Mouse (Mus musculus) stomach, embryonic 14.5 days (tissue): ENCODE measurements around the gene Inpp4b. TPM values are rescaled to one million over a fixed set of nuclear protein-coding genes. Genes with fewer than 3 reads are reported as not detected.
"Not testable (repeated sequence)": the region's sequence is repeated elsewhere in the genome, so short reads cannot be mapped to it uniquely, and the experiment has no call there.

Experiments
- ATAC-seq: fragments of 200-750 bp; cut with Nextera tagmentation; 2 replicates; pipeline ENCODE4 v1.8.0; 2017; ENCODE audit warnings: low read depth, moderate TSS enrichment; ENCODE audit not compliant: insufficient number of reproducible peaks, insufficient read depth, low FRiP score
- H3K27ac ChIP-seq: fragments of 300-500 bp; sonication (generic); 2 replicates; pipeline ENCODE4 v1.5.1; 2014; ENCODE audit warnings: mild to moderate bottlenecking, low read length, moderate library complexity, mixed read lengths
- H3K27me3 ChIP-seq: fragments of 300-500 bp; sonication (generic); 2 replicates; pipeline ENCODE4 v1.6.1; 2014; ENCODE audit warnings: low read length, control low read depth, mixed read lengths; ENCODE audit not compliant: control insufficient read depth, insufficient read depth
- H3K36me3 ChIP-seq: fragments of 300-500 bp; sonication (generic); 2 replicates; pipeline ENCODE4 v1.6.1; 2014; ENCODE audit warnings: mild to moderate bottlenecking, control low read depth, low read length, moderate library complexity, mixed read lengths; ENCODE audit not compliant: control insufficient read depth, insufficient read depth
- H3K4me1 ChIP-seq: fragments of 300-500 bp; sonication (generic); 2 replicates; pipeline ENCODE4 v1.6.1; 2014; ENCODE audit warnings: low read length, control low read depth, mixed read lengths; ENCODE audit not compliant: control insufficient read depth, insufficient read depth
- H3K4me2 ChIP-seq: fragments of 300-500 bp; sonication (generic); replicated peaks from 2 replicates; pipeline ENCODE4 v1.6.1; 2014; ENCODE audit warnings: low read depth, low read length, control low read depth
- H3K4me3 ChIP-seq: fragments of 300-500 bp; sonication (generic); 2 replicates; pipeline ENCODE4 v1.5.1; 2014; ENCODE audit warnings: low read depth, low read length, control low read depth
- H3K9ac ChIP-seq: fragments of 300-500 bp; sonication (generic); replicated peaks from 2 replicates; pipeline ENCODE4 v1.6.1; 2014; ENCODE audit warnings: low read depth, mild to moderate bottlenecking, control low read depth, low read length, moderate library complexity, mixed read lengths
- H3K9me3 ChIP-seq: fragments of 300-500 bp; sonication (generic); 2 replicates; pipeline ENCODE4 v1.6.1; 2016; ENCODE audit warnings: low read depth, low read length, control low read depth; ENCODE audit not compliant: control insufficient read depth
- WGBS: fragments of 180-500 bp; shearing (Covaris S2); extraction: QIAGEN DNeasy Blood & Tissue Kit; methylation state at CpG from one replicate; pipeline ENCODE4 v1.1.7; 2014; 5-methylcytosine and 5-hydroxymethylcytosine counted together
- polyA plus RNA-seq: library from polyadenylated mRNA; unstranded; fragments of >200 nt; fragmentation: Nextera tagmentation; extraction: Ambion mirVana; gene quantifications from 2 replicates; pipeline ENCODE4 v1.2.1, GENCODE M21; 2014

Inpp4b gene
- polyA plus RNA-seq, 1 experiment from 2014 or later, result 5.2 TPM

DNA sequence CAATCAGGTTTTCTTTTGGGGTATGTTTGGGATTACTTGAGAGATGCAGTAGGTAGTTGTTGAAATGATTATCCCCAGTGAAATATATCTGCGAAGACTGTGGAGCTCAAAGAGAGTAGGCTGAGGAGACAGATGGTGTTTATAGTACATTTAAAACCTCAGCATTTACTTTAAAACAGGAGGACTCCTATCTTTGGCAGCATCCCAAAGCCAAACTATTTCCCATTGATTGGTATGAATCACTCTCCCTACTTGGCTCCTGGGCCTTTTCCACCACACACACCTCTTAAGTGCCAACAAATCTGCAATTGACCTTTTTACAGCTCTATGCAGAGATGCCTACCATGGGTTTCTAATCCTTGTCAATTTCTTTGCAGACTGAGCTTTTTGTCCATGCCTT is 654.5 kb downstream of the Inpp4b start:
- H3K36me3 ChIP-seq, result no peaks in the 10 kb centered on the region
- no peak overlapping the region for H3K4me3 ChIP-seq
- WGBS, result 30% methylated on average over 1 of the region's 1 CpGs
- no peak overlapping the region for H3K4me2 ChIP-seq
- 0 out of 2 replicates have a peak, but pooled peaks cover 3% of the 10 kb centered on the region for H3K4me1 ChIP-seq
- peak overlapping the region; percentile 71 for H3K27ac ChIP-seq
- H3K9ac ChIP-seq, result no peak overlapping the region
- ATAC-seq, result no peak
- no peaks in the 10 kb centered on the region for H3K27me3 ChIP-seq
- no peaks in the 10 kb centered on the region for H3K9me3 ChIP-seq

DNA sequence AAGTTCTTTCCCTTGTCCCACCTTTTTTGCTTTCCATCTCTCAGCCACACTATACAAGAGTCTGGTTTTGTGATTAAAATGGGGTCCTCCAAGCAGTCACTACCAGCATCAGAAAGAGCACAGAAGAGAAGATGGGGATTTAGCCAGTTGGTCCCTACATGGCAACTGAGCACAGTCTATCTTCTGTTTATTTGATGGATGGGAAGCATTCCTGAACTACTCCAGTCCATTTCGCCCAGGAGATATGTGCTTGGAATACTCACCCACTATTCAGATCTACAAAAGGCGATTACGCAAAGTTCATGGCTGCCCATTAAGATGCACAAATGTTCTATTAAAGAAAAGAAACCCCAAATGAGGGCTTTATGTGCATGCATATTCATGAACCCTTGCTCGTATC is 661.8 kb downstream of the Inpp4b start:
- Histone ChIP-seq H3K27ac (no peak overlapping the region), H3K9ac (no peak overlapping the region), H3K4me3 (no peak overlapping the region), H3K4me2 (no peak overlapping the region), H3K9me3 (no peaks in the 10 kb centered on the region), H3K36me3 (no peaks in the 10 kb centered on the region), H3K4me1 (no peaks in the 10 kb centered on the region), H3K27me3 (no peaks in the 10 kb centered on the region)
- ATAC-seq, result no peak
- 96% methylated on average over 4 of the region's 4 CpGs for WGBS

DNA sequence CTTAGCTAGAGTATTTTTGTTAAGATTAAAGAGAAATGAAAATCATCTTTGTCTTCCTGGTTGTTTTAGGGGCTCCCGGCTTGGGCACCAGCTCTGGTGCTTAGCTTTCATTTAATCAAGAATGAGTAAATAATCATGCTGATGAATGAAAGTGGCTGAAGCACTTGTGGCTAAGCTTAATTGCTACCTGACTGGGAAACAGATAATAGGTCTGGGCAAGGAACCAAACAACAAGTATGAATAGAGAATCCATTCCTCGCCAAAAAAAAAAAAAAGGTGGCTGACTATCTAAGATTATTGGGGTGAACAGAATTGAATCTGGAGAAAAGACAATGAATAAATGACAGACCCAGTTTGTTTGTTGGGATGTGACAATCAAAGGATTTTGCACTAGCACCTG is 663.1 kb downstream of the Inpp4b start:
- Histone ChIP-seq H3K9me3 (no peaks in the 10 kb centered on the region), H3K4me3 (no peak overlapping the region), H3K27me3 (no peaks in the 10 kb centered on the region), H3K27ac (no peak overlapping the region), H3K9ac (no peak overlapping the region), H3K4me1 (no peaks in the 10 kb centered on the region), H3K4me2 (no peak overlapping the region), H3K36me3 (no peaks in the 10 kb centered on the region)
- no peak for ATAC-seq
- 73% methylated on average over 2 of the region's 2 CpGs for WGBS

DNA sequence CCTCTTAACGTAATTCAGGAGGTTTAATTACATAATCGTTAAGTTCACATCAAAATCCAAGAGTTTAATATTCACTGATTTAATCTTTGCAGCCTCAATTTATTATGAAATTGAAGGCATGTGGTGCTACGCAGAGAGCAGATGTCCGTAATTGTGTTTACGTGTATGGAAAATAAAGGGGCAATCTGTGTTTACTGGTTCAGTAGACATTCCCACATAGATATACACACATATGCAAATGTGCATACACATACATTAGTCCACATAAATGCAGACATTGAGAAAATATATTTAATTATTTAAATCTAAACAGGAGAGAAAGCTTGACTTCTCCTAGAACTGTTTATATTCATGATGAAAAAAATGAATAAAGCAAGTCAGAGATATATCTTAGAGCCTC is 675.4 kb downstream of the Inpp4b start:
- H3K4me2 ChIP-seq, result no peak overlapping the region
- no peak for ATAC-seq
- H3K27me3 ChIP-seq, result no peaks in the 10 kb centered on the region
- no peaks in the 10 kb centered on the region for H3K4me1 ChIP-seq
- H3K27ac ChIP-seq, result no peak overlapping the region
- no peaks in the 10 kb centered on the region for H3K36me3 ChIP-seq
- 71% methylated on average over 5 of the region's 5 CpGs for WGBS
- H3K4me3 ChIP-seq, result no peak overlapping the region
- no peak overlapping the region for H3K9ac ChIP-seq
- H3K9me3 ChIP-seq, result no peaks in the 10 kb centered on the region

DNA sequence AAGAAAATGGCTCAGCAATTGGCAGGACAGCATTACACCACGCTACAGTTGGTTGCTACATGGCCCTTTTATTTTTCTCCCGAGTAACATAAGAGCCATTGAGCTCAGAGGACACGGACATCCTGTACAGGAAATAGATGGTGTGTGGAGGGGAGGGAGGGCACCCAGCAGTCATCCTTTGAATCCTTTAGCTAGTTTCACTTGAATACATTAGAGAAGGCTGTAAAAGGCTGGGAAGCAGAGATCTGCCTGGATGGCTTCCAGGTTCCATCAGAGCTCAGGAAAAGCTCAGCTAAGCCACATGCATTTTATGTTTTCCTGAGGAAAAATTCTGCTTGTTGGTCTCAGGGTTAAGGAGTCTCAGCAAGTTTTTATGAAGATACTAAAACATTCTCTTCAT is 685.0 kb downstream of the Inpp4b start:
- Histone ChIP-seq H3K4me2 (no peak overlapping the region), H3K36me3 (no peaks in the 10 kb centered on the region), H3K4me1 (0 out of 2 replicates have a peak, but pooled peaks cover 4% of the 10 kb centered on the region), H3K9ac (no peak overlapping the region), H3K27ac (peak overlapping the region; percentile 12; the same call in 1 of the 2 replicates), H3K27me3 (no peaks in the 10 kb centered on the region), H3K4me3 (no peak overlapping the region), H3K9me3 (no peaks in the 10 kb centered on the region)
- no peak; the same call in 1 of the 2 replicates for ATAC-seq
- WGBS, result 29% methylated on average over 3 of the region's 3 CpGs

DNA sequence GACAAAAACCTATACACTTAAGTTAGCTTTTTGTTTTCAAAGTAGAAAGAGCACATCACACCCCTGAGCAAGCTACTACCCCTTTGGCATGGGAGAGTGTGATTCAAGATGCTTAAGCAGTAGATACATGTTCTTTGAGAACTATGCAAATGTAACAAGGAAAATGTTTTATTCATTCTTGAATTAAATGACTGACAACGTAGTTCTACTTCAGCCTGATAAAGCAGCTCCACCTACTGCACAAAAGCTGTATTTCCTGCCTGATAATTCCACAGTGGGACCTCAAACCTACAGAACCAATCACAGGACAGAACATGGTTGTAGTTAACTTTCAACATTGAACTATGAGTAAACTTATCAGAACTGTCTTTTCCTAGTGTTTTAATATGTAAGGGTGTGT is 686.5 kb downstream of the Inpp4b start:
- no peak overlapping the region for H3K27ac ChIP-seq
- H3K4me1 ChIP-seq, result 0 out of 2 replicates have a peak, but pooled peaks cover 4% of the 10 kb centered on the region
- 35% methylated on average over 1 of the region's 1 CpGs for WGBS
- H3K9me3 ChIP-seq, result no peaks in the 10 kb centered on the region
- no peak overlapping the region for H3K9ac ChIP-seq
- no peak for ATAC-seq
- H3K36me3 ChIP-seq, result no peaks in the 10 kb centered on the region
- H3K4me3 ChIP-seq, result no peak overlapping the region
- no peak overlapping the region for H3K4me2 ChIP-seq
- H3K27me3 ChIP-seq, result no peaks in the 10 kb centered on the region

DNA sequence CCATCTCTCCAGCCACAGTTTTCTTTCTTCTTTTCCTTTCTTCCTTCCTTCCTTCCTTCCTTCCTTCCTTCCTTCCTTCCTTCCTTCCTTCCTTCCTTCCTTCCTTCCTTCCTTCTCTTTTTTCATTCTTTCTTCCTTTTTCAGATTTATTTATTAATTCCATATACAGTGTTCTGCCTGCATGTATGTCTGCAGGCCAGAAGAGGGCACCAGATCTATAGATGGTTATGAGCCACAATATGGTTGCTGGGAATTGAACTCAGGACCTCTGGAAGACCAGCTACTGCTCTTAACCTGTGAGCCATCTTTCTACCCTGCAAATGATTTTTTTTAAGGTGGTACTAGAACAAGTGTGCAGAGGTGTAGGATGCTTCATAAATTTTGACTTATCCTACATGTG is 689.7 kb downstream of the Inpp4b start:
- not testable (repeated sequence) for H3K27me3 ChIP-seq, H3K9ac ChIP-seq, H3K9me3 ChIP-seq, ATAC-seq, H3K4me3 ChIP-seq, H3K4me2 ChIP-seq, H3K36me3 ChIP-seq, H3K27ac ChIP-seq, H3K4me1 ChIP-seq

DNA sequence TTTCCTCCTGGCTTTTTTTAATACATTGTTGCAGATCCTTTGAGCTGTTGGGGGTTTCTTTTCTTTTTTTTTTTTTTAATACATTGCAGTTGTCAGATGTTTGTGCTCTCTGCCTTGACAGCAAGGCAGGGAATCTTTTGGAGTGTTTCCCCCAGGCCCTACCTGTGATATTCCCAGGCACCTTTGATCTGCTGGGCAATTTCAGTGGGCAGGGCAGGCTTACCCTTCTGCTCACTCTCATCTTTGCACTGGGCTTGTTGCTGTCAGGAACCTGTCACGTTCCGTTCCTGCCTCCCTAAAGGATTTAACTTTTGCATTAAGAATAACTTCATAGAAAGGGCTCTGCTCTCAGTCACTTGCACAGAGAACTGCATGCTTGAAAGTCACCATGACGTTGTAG is 711.7 kb downstream of the Inpp4b start:
- no peaks in the 10 kb centered on the region for H3K9me3 ChIP-seq
- no peaks in the 10 kb centered on the region for H3K4me1 ChIP-seq
- no peaks in the 10 kb centered on the region for H3K27me3 ChIP-seq
- ATAC-seq, result no peak
- H3K4me2 ChIP-seq, result no peak overlapping the region
- no peaks in the 10 kb centered on the region for H3K36me3 ChIP-seq
- no peak overlapping the region for H3K9ac ChIP-seq
- no peak overlapping the region for H3K27ac ChIP-seq
- H3K4me3 ChIP-seq, result no peak overlapping the region
- 67% methylated on average over 3 of the region's 3 CpGs for WGBS

DNA sequence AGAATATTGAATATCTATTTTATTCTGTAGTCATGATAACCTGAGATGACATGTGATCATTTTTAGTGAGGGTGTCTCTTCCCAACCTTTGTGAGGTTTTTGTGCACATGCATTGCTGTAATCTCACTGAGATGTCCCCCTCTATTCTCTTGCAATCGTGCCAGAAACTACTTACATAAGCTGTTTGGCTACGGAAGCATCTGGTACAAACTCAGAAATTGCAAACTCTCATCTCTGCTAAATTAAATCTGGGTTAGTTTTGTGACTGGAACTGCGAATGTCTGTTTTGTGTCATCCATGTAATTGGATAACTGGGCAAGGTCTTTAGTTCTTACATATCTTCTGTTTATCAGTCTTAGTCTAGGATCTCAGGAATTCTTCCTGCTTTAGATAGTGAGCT is 725.3 kb downstream of the Inpp4b start:
- Histone ChIP-seq H3K4me1 (no peaks in the 10 kb centered on the region), H3K4me3 (no peak overlapping the region), H3K9me3 (no peaks in the 10 kb centered on the region), H3K9ac (no peak overlapping the region), H3K27ac (no peak overlapping the region), H3K36me3 (no peaks in the 10 kb centered on the region), H3K4me2 (no peak overlapping the region), H3K27me3 (no peaks in the 10 kb centered on the region)
- ATAC-seq, result no peak
- WGBS, result 78% methylated on average over 3 of the region's 3 CpGs
